Mouse (Mus musculus): ENCODE results near the gene Pdk4.

The Pdk4 gene

DNA sequence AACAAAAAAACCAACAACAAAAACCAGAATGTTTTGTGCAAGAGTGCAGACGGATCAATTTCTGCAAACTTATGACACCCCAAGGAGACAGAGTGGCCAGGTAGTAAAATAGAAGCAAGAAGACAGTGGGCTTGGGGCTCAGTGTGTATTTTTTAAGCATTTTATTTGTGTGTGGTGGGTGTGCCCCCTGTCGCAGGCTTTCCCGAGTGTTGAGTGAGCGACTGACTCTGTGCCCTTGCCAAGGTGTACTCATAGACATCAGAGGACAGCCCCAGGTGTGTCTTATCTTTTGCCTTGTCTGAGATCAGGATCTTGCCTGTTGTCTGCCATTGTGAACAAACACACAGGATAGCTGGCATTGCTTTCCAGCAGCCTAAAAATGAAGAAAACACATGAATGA is 49.1 kb downstream of the Pdk4 start:
- DNase-seq (ENCODE audit: low spot score in 2 of 2), result no peak

DNA sequence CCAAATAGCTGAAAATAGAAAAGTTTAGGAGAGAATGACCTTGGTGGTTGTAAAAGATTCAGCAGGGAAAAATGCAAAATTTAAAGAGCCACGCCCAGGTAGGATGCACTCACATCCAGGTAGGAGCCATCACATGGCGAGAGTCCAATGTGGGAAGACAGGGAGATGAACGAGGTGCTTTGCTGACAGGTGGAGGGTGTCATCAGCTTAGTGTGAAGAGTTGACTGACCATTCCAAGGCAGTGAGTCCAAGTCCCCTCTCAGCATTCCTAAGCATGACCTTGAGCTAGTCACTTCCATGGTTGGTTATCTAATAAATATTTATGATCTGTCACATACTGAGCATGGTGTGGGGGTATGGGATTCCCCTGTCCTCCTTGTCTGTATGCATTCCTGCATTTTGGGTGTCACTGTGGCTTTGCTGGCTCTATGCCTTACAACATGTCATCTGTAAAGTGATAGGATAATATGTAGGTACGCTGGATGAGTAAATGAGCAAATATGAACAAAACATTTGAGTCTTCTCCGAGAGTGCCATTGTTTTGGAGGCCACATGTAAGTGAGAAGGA is 51.7 kb downstream of the Pdk4 start:
- DNase-seq (ENCODE audit: low spot score in 2 of 2), result no peak

DNA sequence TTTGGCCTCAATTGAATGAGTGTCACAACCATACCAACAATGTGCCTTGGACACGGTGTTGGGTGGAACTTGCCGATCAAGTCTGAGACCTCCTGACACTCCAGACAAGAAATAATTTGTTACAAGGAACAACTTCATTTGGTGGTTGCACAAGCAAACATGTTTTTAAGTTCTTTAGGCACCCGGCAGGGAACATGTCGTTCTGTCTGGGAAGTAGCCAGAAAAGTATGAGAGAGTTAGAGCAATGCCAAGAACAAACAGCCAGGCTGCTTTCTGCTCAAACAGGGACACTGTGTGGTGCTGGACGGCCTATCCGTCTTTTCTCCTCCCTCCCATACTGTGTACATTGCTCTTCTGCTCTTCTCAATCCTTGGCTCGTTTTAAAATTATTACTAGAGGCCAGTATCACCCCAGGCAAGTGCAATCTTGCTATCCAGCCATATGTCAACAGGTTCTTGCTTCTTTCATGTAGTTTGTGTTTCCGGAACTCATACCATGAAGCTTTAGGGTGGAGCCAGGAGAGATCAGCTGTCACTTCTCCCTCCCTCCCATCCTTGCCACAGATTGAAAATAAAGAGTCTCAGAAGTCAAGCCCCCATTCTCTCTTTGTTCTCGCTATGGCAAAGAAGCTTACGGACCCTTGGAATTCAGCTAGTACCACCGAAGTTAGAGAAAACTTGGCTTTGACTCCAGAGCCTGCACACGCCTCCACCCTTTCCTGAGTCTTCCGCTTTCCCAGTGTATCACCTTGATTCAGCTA is 52.8 kb downstream of the Pdk4 start:
- DNase-seq (ENCODE audit: low spot score in 2 of 2), result peak; percentile 15 to 31

DNA sequence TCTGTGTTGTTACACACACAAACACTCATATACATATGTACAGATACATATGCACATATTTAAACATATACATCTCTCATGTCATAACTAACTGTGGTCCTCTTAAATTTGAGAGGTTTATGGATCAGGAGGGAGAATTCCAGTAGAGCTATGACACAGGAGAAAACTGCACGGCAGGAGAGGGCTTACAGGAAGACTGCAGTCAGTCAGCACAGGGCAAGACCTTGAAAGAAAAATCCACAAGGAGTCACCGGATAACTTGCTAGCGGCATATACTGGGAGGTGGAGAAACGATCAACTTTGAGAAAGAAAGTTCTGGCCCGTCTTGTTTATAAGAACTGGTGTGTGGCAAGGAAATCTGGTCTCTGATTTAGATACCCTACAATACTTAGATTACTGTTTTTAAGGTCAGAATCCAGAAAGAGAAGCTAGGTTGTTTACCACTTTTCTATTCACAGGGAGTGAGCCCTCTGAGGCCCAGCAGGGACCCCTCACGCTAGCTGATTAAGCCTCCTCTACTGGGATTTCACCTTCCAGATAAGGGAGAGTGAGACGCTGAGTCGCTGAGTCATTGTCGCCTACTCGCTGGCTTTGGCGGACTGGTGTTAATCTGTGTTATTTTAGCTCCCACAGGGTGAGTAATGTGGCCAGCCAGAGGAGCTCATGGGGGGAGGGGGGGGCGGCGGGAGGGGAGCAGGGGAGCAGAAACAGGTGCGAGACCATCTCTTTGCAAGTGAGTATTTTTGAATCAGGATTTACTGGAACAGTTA is 53.6 kb downstream of the Pdk4 start:
- DNase-seq (ENCODE audit: low spot score in 2 of 2), result peak; percentile 33 to 46

DNA sequence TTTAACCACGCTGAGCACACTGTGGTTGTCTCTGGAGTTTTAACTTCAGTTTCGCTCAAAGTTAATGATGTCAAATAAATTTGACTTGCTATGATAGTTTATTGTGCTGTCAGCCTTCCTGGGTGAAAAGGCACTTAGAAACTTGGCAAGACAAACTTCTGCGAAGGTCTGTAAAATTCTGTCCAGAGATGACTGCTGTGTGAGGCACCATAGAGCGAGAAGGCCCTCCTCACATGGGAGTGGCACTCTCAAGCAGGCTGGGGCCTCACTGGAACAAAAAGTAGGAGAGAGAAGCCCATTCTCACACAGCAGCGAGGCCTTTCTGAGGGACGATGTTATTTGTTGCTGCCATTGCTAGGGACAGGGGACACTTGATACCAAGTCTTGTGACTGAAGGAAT is 54.9 kb downstream of the Pdk4 start:
- DNase-seq (ENCODE audit: low spot score in 2 of 2), result no peak

DNA sequence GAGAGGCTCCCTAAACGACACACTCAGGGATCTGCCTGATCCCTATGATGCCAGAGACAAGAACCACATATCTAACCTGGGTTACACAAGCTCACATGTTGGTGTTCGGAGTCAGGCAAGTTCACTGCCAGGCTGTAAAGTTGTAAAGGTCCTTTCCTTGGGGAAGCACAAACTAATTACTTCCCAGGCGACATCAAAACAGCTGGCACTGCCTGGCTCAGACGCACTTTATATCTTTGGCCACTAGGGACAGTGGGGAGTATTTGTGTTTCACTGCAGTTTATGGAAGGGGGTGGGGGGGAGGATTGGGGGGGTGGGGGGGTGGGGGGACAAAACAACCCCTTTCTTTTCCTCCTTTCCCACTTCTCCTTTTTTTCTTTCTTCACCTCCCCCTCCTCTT is 58.4 kb downstream of the Pdk4 start:
- DNase-seq (ENCODE audit: low spot score in 2 of 2), result no peak

DNA sequence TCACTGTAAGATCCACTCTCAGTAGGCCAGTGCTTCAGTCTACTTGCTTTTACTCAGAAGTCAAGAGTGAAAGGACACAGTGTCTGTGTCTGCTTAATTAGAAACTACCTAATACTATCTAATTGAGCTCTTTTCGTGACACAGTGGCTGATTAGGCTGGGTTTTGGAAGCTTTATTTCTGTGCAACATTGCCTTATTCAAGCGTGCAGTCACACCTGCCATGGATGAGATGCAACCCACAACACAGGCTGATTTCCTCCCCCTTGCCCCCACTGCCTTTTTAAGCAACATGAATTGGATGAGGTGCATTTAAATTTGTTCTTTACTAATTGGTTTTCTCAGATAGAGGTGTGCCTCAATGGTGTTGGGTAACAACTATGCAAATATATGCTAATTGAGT is 62.2 kb downstream of the Pdk4 start:
- DNase-seq (ENCODE audit: low spot score in 2 of 2), result no peak
